ENCODE assay signal across 26 mouse cellular contexts in genomic region chr17:50504070-50504846, GRCm38 (mm10). TPM values are rescaled to one million over a fixed set of nuclear protein-coding genes. Genes with fewer than 3 reads are reported as not detected.
DNase-seq lines count a peak whose midpoint lies in the region; ATAC-seq lines count a peak whose summit lies in the region.
"Had no signal": no experiment of that assay in that cellular context is flagged by ENCODE, and none has a peak within 500 bp of the region (broad histone marks: within the 10 kb centered on the region; RNA-seq: fewer than 3 reads in every experiment).

No protein-coding gene starts in this region.

- peak; percentile 4 to 53 for DNase-seq in spleen, postnatal 4 days (ENCODE audit: low spot score in 2 of 2)
- no peak for DNase-seq in spleen, postnatal 14 days (ENCODE audit: low spot score in 2 of 2)
- DNase-seq in MN1 (ENCODE audit: low spot score): peak; percentile 51
- DNase-seq in c-Kit-positive CD71-positive TER-119-positive erythroid progenitor cells, embryonic 14.5 days (ENCODE audit: low spot score): no peak
- no peak for DNase-seq in yolk sac, embryonic 10.5 days (ENCODE audit: low spot score)
- DNase-seq in midbrain, embryonic 10.5 days (ENCODE audit: low spot score): no peak
- DNase-seq: adrenal gland, adult 8-10 months; cerebellum, adult 8-10 months; gastrocnemius, postnatal 25 days; heart, postnatal 4 days; kidney, adult 8-10 months; kidney, postnatal 14 days; liver, postnatal 0 days; right cerebral cortex, postnatal 14 days; thymus, postnatal 14 days had no signal

- no peaks in the 10 kb centered on the region for H3K36me3 ChIP-seq in midbrain, embryonic 10.5 days
- H3K36me3 ChIP-seq: embryonic facial prominence, embryonic 10.5 days; forebrain, embryonic 15.5 days; heart, embryonic 15.5 days; hindbrain, embryonic 15.5 days; limb, embryonic 12.5 days; midbrain, embryonic 15.5 days; neural tube, embryonic 15.5 days had no signal

- WGBS in midbrain, embryonic 10.5 days: 84% methylated on average over 6 of the region's 6 CpGs

- peaks cover 16% of the 10 kb centered on the region for H3K27me3 ChIP-seq in midbrain, embryonic 10.5 days (ENCODE audit: low read depth, poor library complexity, severe bottlenecking)
- H3K27me3 ChIP-seq: forebrain, embryonic 15.5 days; heart, embryonic 15.5 days; hindbrain, embryonic 15.5 days; neural tube, embryonic 15.5 days had no signal

- peaks cover 9% of the 10 kb centered on the region for H3K4me1 ChIP-seq in midbrain, embryonic 10.5 days
- H3K4me1 ChIP-seq: hindbrain, embryonic 15.5 days had no signal

- H3K27ac ChIP-seq in midbrain, embryonic 10.5 days (replicated peaks): no peak overlapping the region
- H3K27ac ChIP-seq: embryonic facial prominence, embryonic 10.5 days; forebrain, embryonic 15.5 days; heart, embryonic 15.5 days; hindbrain, embryonic 15.5 days; layer of hippocampus, adult 2 months; limb, embryonic 12.5 days; midbrain, embryonic 15.5 days; neural tube, embryonic 15.5 days had no signal

- H3K4me3 ChIP-seq in midbrain, embryonic 10.5 days: no peak overlapping the region
- H3K4me3 ChIP-seq: embryonic facial prominence, embryonic 10.5 days; forebrain, embryonic 15.5 days; heart, embryonic 15.5 days; hindbrain, embryonic 15.5 days; layer of hippocampus, adult 2 months; limb, embryonic 12.5 days; midbrain, embryonic 15.5 days; neural tube, embryonic 15.5 days had no signal

- ATAC-seq in megakaryocyte, adult 5-6 weeks (ENCODE audit: poor library complexity, severe bottlenecking): peak; percentile 45
- ATAC-seq: activated CD4-positive, CD25-positive, alpha-beta regulatory T cell, adult 4 months; forebrain, embryonic 15.5 days; liver, postnatal 0 days; lung, postnatal 0 days; midbrain, embryonic 15.5 days had no signal

- H3K9me3 ChIP-seq in midbrain, embryonic 10.5 days (replicated peaks): no peaks in the 10 kb centered on the region
- H3K9me3 ChIP-seq: embryonic facial prominence, embryonic 10.5 days; forebrain, embryonic 15.5 days; heart, embryonic 15.5 days; hindbrain, embryonic 15.5 days; limb, embryonic 12.5 days; midbrain, embryonic 15.5 days; neural tube, embryonic 15.5 days had no signal

RNA-seq across cellular contexts. Expression of gene Plcl2, which starts 4.9 kb away (rescaled TPM):
- total RNA-seq in megakaryocyte, adult 5-6 weeks (2015): 52.0 and 54.7 TPM in 2 replicates
- total RNA-seq in megakaryocyte, adult 5-6 weeks (2017): 58.9 and 61.4 TPM in 2 replicates
- 3.8 and 4.1 TPM in 2 replicates for polyA plus RNA-seq in midbrain, embryonic 10.5 days (2016; fragmentation: Nextera tagmentation; extraction: Ambion mirVana)

Comparison
In these comparisons a context has a peak if more than half of its experiments do, and no peak if none do; other contexts are left out.
1. DNase-seq: peak in spleen, postnatal 4 days (2 of 2) and MN1 (single experiment); none in spleen, postnatal 14 days (0 of 2), c-Kit-positive CD71-positive TER-119-positive erythroid progenitor cells, embryonic 14.5 days (single experiment), yolk sac, embryonic 10.5 days (single experiment) and midbrain, embryonic 10.5 days (single experiment).